Mouse (Mus musculus) WW6 (cell line): ENCODE data around the gene Olfr223.
"Not testable (repeated sequence)": the region's sequence is repeated elsewhere in the genome, so short reads cannot be mapped to it uniquely, and the experiment has no call there.

Experiments
- DNase-seq: peaks from one replicate; pipeline ENCODE4 v3.0.0-alpha.2; 2013; ENCODE audit warnings: low read depth, low spot score

Olfr223 gene

DNA sequence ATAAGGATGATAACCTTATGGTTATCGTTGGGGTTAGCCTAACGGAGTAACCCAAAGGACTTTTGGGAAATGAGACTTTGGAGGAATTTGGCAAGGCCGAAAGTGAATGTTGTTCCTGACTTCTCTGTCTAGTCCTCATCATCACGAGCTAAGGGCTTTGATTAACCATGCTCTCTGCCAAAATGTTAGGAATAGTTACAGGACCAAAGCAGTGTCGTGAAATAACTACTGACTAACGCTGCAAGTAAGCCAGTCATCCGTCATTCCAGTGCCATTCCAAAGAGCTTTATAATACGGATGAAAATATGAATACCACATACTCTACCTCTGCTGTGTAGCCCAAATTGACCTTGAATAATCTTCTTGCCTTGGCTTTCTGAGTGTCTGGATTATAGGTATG, 3.9 kb upstream of the Olfr223 start:
- DNase-seq, result no peak

DNA sequence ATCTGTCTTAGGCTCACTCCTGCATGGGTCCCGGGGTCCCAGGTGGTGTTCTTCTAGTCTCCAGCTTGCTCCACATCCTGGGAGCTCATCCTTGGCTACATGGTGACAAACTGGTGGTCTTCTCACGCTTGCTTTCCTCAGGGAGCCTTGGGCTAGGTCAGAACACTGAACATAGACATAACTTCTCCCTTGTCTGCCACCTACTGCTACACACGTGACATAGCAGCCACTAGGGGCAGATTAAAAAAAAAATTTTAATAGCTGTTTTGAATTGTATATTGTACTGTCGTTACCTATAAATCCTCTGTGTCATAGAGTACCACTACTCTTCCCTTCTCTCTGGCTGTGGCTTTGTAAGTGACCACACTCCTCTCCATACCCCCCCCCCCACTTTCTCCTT, 3.0 kb upstream of the Olfr223 start:
- no peak for DNase-seq

DNA sequence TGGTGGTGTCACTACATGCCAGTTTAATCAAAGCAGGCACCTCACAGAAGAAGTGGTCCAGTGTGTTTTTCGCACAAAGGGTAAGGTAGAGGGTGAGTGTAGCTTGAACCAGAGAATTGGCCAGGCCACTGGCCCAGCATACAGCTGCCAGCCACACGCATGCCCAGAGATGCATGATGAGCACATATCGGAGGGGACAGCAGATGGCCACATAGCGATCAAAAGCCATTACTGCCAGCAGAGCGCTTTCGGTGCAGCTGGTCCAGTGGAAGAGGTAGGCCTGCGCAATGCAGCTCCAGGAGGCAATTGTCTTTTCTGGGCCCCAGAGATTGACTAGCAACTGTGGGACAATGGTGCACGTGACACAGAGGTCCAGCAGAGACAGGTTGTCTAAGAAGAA, 3.6 kb downstream of the Olfr223 start:
- no peak for DNase-seq

GRCm38 (mm10) chr11:59584539-59584938, 8.6 kb downstream of the Olfr223 start:
- no peak for DNase-seq

GRCm38 (mm10) chr11:59576135-59576534, 17.0 kb downstream of the Olfr223 start, which contains the start of gene Olfr222:
Olfr222 (minus strand) TSS chr11:59576235.
- not testable (repeated sequence) for DNase-seq

- DNase-seq, result no peak
Measured at GRCm38 (mm10) chr11:59575726-59576125, 17.4 kb downstream of the Olfr223 start.

- DNase-seq, result no peak
Measured at GRCm38 (mm10) chr11:59569306-59569705, 23.8 kb downstream of the Olfr223 start.

DNA sequence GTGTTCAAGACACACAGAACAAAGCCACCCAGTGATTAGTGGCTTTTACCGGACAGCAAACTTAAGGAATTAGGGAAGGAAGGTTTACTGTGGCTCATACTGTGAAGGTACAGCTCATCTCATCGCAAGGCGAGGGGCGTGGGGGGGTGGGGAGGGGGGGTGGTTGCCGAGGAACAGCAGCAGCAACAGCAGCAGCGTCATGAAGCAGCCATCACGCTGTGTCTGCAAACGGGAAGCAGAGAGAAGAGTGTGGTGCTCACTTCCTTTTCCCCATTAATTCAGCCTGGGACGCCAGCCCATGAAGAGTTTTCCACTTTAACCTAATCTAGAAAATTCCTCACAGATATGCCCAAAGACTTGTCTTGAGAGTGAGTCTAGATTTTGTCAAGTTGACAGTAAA, 30.3 kb downstream of the Olfr223 start:
- no peak for DNase-seq

- no peak for DNase-seq
Measured at GRCm38 (mm10) chr11:59562336-59562735, 30.8 kb downstream of the Olfr223 start.

- no peak for DNase-seq
Measured at GRCm38 (mm10) chr11:59560906-59561305, 32.2 kb downstream of the Olfr223 start.

GRCm38 (mm10) chr11:59554535-59554934, 38.6 kb downstream of the Olfr223 start:
- no peak for DNase-seq

GRCm38 (mm10) chr11:59554127-59554526, 39.0 kb downstream of the Olfr223 start:
- no peak for DNase-seq

GRCm38 (mm10) chr11:59544005-59544404, 49.1 kb downstream of the Olfr223 start:
- DNase-seq, result no peak

DNA sequence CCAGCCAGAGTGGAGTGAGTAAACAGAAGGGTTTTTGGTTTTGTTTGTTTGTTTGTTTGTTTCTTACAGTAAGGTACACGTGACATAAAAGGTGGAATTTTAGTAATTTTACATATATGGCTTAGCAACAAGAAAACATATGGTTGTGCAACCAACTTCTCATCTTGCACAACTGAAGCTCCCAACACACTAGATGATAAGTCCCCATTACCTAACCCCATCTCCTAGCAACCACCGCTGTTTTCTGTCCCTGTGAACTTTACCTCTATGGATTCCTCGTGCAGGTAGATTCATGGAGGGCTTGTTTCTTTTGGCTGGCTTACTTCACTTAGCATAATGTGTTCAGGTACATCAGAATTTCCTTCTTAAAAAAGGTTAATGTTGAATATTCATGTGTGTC, 49.7 kb downstream of the Olfr223 start:
- DNase-seq, result no peak

GRCm38 (mm10) chr11:59542442-59542841, 50.6 kb downstream of the Olfr223 start:
- DNase-seq, result no peak

DNA sequence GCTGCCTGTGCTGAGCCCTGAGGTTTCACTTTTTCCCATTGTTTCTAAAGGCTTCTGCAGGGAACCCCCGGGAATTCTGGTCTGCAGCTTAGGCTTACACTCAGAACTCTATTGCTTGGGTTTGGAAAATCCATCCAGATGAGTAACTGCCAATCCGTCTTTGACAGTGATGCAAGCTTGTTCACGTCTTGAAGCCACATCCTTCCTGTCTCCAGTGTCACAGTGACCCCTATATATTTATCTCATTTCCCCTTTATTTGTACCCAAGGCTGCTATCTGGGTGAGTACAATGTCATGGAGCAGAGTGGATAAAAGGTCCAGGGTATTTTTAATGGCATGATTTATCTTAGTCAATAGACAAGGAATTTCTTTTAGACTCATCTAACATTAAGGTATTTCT, 51.8 kb downstream of the Olfr223 start, which contains the start of gene Nlrp3:
Gene Nlrp3 (plus strand): TSS at position 245 of the 400 bp plus-strand sequence.
- DNase-seq, result no peak

GRCm38 (mm10) chr11:59540123-59540522, 53.0 kb downstream of the Olfr223 start:
- no peak for DNase-seq
